Mouse (Mus musculus): ENCODE measurements around the gene Fzr1. TPM values are rescaled to one million over a fixed set of nuclear protein-coding genes. Genes with fewer than 3 reads are reported as not detected.

The Fzr1 gene
- 35.7 TPM for total RNA-seq (2023)

DNA sequence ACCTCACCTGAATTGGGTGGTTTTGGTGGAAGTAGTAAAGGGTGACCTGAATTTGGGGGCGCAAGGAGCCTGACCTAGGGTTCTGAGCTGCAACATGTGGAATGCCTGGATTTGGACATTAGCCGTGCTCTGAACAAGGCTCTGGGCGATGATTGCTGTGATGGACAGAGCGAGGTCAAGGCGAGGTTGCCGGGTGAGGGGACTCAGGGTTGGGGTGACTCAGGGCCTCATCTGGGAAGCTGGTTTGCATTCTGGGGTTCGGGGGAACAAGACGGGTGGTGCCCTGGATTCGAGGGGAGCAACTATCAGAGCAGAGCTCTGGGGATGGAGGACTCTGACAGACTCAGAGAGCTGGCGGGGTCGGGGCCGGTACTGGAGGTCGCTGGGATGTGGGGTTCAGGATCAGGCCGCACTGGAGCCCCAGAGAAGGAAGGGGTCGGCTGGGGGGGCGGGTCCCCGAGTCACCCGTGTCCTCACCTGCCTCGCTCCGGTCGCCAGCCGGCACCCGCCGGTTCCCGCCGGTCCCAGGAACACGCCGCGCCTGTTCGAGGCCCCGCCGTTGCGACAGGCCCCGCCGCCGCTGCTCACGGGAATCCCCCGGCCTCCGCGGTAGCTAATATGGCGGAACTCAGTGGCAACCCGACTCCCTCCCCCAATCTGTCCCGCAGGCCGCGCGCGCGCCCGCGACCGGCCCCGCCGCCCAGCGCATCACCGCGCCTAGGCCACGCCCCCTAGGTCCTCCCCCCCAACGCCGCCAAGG lies at the start of gene Fzr1:
TSS of gene Fzr1 (minus strand) at position 724 of the 760 bp plus-strand sequence.

DNA sequence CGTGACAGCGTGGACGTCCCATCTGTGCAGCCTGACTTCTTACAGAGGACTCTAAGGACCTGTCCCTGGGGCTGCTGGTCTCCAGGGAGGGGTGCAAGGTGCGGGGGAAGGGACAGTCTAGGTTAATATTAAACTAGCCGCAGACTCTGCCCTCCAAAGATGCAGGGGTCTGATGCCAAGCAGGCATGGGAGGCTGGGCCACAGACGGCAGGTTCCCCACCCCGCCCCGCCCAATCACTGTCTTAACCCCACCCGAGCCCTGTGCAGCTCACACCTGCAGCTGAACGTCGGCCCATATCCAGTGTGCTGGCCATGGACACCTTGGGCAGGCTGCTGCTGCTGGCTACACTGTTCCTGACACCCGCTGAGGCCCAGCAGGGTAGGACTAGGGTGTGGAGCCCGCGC lies 14.5 kb upstream of the Fzr1 start, which contains the start of gene Smim24:
TSS of gene Smim24 (plus strand) at position 271 of the 405 bp plus-strand sequence.

DNA sequence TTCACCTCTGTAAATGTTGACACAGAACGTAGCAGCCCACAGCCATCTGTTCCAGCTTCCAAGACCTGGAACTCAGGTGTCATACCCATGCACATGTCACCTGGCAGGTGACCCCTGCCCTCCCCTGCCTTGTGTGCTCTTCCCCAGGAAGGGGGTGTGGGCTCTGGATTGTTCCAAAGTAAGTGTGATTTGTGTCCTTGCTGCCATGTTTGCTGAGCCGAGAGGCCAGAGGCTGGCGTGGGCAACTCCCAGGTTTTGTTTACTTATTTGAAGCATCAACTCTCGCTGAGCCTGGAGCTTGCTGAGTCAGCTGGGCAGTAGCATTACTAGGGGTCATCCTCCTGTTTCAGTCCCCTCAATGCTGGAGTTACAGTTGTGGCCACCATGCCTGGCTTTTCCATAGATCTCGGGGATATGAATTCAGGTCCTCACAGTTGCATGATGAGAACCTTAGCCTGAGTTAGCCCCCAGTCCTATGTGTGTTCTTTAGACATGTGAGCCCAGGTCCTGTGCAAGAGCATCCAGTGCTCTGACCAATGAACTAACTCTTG lies 10.3 kb upstream of the Fzr1 start, which contains the start of gene Gm48552:
TSS of gene Gm48552 (plus strand) at position 501 of the 551 bp plus-strand sequence.

DNA sequence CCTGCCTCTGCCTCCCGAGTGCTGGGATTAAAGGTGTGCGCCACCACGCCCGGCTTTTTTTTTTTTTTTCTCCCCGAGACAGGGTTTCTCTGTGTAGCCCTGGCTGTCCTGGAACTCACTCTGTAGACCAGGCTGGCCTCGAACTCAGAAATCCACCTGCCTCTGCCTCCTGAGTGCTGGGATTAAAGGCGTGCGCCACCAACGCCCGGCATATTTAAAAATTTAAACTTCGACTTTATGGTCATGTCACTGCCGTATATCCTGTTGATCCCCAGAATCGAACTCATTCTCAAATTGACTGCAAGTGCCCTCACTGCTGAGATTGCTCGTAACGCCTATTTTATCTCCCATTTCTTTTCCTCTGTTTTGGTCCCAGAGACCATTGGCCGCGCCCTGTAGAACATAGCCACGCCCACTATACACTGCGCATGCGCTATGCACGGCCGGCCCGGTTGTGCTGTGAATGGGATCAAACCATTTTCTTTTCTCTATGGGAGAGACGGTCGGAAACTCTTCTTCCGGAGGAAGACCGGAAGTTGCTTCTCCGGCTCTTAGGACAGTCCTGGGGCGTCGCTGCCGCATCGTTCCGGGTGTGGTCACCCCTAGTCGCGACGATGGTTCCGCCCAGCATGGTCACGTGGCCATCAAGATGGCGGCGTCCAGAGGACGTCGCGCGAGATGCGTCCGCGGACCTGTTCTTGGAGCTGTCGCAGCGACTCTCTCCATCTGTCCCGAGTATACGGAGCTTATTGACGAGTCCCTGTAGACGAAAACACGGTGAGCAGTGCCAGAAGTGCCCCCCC lies 5.7 kb upstream of the Fzr1 start, which contains the start of the genes Dohh and Gm48551:
TSS of gene Dohh (plus strand) at position 627 of the 803 bp plus-strand sequence.
TSS of gene Gm48551 (plus strand) at position 665 of the 803 bp plus-strand sequence.

DNA sequence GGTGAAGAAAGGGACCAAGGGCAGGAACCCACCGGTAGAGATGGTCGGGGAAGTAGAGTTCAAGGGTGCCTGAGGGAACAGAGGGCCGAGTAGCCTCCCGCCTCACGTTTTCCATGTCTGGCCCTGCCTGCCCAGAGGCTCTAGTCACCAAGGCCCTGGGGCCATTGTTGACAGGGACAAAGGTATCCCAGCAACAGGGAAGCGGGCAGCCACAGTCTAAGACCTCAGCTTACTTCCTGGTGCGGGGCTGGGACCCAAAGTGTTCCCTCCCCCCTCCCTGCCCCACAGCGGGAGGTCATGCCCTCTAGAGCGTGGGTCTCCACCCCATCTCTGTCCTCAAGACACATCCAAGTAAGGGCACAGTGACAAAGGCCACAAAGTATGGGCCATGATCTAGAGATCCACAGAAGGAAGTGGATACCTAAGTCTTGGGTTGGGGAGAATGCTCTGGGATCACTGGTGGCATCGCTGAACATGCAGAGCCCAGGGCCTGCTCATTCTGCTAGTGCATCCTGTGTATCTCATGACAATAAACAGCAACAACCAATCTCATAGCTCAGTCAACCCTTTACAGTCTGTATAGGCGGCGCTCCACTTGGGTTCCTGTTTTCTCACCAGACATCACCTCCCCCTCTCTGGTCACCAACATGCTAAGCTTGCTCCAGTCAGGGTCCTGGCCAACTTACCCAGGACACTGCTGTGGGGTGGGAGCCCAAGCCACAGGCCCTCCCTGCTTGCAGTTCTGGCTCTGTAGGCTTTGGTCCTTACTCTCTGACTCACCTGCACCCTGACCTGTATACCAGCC lies 12.4 kb downstream of the Fzr1 start, which contains the start of gene 4930404N11Rik:
TSS of gene 4930404N11Rik (minus strand) at position 145 of the 805 bp plus-strand sequence.

DNA sequence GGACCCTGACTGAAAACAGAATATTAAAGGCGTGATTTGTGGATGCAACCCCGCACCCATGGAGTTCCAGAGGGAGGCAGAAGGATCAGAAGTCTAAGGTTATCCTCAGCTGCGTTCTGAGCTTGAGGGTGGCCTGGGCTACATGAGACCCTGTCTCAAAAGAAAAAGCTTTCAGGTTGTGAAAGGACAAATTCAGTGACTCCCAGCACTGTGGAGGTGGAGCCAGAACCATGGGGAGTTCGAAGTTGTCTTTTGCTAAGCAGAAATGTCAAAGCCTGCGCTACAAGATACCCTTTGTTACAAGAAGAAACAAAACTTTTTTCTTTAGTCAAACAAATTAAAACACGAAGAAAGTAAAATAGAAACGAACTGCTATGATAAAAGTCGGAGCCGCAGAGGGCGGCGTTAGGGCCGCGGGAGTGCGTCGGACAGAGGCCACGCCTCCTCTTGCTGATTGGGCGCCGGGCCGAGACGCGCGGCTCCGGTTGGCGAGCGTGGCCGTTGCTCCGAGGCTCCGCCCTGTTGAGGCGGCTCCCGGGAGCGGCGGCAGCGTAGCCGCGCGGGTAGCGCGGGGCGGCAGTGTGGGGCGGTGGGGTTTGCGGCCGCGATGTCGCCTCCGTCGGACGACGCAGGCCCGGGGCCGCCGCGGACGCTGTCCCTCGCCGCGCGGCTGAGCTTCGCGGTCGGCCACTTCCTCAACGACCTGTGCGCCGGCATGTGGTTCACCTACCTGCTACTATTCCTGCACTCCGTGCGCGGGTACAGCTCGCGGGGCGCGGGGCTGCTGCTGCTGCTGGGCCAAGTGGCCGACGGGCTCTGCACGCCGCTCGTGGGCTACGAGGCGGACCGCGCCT lies 21.1 kb downstream of the Fzr1 start, which contains the start of gene Mfsd12:
TSS of gene Mfsd12 (plus strand) at position 501 of the 854 bp plus-strand sequence.

DNA sequence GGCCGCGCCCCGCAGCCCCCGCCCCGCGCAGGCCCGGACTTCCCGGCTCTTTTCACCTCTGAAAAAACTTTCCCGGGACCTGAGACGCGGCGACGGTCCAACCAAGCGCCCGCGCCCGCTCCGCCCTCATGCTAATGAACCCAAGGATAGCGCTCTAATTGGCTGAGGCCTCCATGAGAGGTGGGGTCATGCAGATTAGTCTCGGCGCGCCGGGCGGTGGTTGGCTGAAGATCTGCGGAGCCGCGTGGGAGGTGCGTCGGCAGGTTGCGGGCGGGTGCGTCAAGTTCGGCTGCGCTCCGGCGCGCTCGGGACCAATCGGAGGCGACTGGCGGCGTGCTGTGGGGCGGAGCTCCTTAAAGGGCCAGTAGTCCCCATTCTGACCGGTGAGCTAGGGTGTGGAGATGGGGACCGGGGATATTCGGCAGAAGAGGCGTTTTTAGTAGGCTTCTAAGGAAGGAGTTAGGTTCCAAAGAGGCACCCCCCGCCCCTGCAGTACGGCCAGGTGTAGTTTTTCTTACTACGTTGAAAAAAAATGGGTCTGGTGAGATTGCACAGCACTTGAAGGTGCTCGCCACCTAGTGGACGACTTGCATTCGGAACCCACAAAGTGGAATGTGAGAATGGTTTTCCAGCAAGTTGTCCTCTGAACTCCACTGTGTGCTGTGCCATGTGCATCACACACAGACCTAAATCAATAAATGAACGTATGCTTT lies 27.8 kb downstream of the Fzr1 start, which contains the start of gene Hmg20b:
TSS of gene Hmg20b (minus strand) at position 130 of the 713 bp plus-strand sequence.

DNA sequence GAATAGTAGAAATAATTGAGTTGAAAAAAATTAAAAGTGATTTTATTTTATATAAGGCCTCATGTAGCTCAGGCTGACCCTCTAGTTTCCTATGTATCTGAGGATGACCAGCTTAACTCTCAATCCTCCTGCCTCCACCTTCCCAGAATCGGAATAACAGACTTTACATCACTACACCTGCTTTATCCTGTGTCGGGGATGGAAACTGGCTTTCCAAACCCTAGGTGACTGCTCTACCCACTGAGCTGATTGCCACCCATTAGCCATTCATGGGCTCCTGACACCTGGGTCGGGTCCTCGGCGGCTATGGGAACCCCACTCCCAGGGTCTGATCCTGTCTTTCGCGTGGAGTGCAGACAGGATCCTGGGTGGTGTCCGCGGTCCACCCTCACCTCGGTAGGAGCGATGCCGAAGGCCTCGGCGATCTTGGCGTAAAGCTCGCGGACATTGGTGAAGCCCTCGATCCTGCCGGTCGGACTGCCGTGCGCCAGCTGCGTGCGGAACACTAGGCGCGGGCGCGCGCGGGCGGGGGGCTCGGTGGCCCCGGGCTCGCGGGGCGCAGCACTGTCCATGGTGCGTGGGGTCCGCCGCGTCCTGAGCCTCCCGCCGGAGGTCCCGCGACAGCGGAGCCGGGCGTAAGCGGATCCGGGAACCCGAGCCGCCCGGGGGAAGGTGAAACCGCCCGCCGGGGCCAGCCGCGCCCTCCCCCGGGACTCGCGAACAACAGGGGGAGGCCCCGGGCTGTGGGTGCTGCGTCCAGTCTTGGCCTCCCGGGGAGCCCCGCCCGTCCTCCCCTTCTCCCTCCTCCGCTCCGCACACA lies 35.4 kb downstream of the Fzr1 start, which contains the start of gene Gipc3:
TSS of gene Gipc3 (minus strand) at position 581 of the 820 bp plus-strand sequence.

DNA sequence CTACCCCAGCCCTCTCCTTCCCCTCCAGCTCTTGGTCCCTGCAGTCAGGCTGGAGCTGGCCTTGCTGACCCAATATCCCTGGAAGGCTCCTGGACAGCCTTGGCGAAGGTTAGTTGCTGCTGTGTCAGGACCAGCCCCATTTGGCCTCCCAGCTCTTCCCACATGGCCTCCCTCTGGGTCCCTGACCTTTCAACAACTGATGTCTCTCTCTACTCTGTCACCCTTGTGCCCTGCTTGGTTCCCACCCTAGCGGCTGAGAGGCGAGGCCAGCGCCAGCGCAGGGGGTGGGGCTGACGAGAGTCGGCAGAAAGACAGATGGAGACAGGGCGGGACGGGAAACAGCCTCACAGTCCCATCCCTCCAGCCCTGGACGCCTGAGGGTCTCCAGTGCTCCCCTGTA lies 49.9 kb downstream of the Fzr1 start, which contains the start of gene Tbxa2r:
TSS of gene Tbxa2r (plus strand) at position 346 of the 400 bp plus-strand sequence.

DNA sequence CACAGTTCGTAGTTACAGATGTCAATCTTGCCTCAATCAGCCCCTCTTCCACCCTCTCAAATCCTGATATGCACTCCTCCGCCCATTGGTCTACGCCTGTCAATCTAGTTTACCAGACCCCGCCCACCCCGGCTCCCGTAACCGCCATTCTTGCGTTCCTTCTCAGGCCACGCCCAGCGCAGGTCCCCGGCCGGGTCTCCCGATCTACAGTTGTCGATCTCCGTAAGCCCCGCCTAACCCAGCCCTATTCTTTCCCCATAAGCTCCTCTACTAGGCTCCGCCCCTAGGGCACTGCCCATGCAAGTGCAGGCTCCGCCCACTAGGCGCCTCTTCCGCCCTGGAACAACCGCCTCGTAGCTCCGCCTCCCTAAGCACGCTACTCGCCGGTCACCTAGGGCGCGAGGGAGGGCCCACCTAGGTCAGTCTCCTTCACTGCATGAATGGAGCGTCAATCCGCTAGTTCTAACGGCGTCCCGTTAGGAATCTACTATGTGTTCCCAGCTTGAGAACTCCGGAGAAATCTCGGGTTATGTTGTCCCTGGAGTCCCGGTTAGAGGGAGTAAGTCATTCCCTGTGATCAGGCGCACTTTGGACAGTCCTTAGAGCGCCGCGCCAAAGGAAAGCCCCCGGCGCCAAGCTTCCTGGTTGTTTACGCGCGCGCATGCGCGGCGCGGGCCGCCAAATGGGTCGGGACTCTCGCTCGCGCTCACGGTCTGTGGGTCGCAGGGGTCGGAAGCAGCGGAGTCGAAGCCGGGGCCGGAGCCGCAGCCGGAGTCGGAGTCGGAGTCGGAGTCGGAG lies 57.6 kb downstream of the Fzr1 start, which contains the start of gene Cactin:
TSS of gene Cactin (plus strand) at position 554 of the 798 bp plus-strand sequence.

Other genes starting within 250 kb of the Fzr1 start
- 49.1 TPM for gene Zbtb7a, start 243.3 kb downstream of the Fzr1 start, total RNA-seq (2023)
- gene Pias4, start 210.6 kb downstream of the Fzr1 start, total RNA-seq (2023): 35.3 TPM
- 2,404 TPM for gene Eef2, start 201.9 kb downstream of the Fzr1 start, total RNA-seq (2023)
- 57.0 TPM for gene Dapk3, start 195.5 kb downstream of the Fzr1 start, total RNA-seq (2023)
- not detected for gene 4930442H23Rik, start 194.7 kb downstream of the Fzr1 start, total RNA-seq (2023)
- gene Nmrk2, start 176.5 kb downstream of the Fzr1 start, total RNA-seq (2023): not detected
- gene Atcay, start 147.7 kb downstream of the Fzr1 start, total RNA-seq (2023): 0.85 TPM
- 10.6 TPM for gene Zfr2, start 145.4 kb downstream of the Fzr1 start, total RNA-seq (2023)
- gene Matk, start 125.6 kb downstream of the Fzr1 start, total RNA-seq (2023): 16.6 TPM
- gene Mrpl54, start 111.6 kb downstream of the Fzr1 start, total RNA-seq (2023): 110 TPM
- gene Apba3, start 111.6 kb downstream of the Fzr1 start, total RNA-seq (2023): 31.3 TPM
- 4.2 TPM for gene Tjp3, start 86.9 kb downstream of the Fzr1 start, total RNA-seq (2023)
- 110 TPM for gene Pip5k1c, start 85.6 kb downstream of the Fzr1 start, total RNA-seq (2023)
- gene Cactin, start 57.4 kb downstream of the Fzr1 start, total RNA-seq (2023): 42.7 TPM
- gene Tbxa2r, start 49.8 kb downstream of the Fzr1 start, total RNA-seq (2023): 16.5 TPM
- gene Gipc3, start 35.2 kb downstream of the Fzr1 start, total RNA-seq (2023): 0.21 TPM
- gene Hmg20b, start 28.0 kb downstream of the Fzr1 start, total RNA-seq (2023): 51.8 TPM
- 4.4 TPM for gene Mfsd12, start 21.0 kb downstream of the Fzr1 start, total RNA-seq (2023)
- 4.9 TPM for gene 4930404N11Rik, start 12.7 kb downstream of the Fzr1 start, total RNA-seq (2023)
- 28.8 TPM for gene Dohh, start 5.9 kb upstream of the Fzr1 start, total RNA-seq (2023)
- gene Gm48551, start 6.0 kb upstream of the Fzr1 start, total RNA-seq (2023): 4.5 TPM
- 3.5 TPM for gene Gm48552, start 10.5 kb upstream of the Fzr1 start, total RNA-seq (2023)
- gene Smim24, start 14.5 kb upstream of the Fzr1 start, total RNA-seq (2023): 3.1 TPM
- 21.0 TPM for gene Nfic, start 77.1 kb upstream of the Fzr1 start, total RNA-seq (2023)
- not detected for gene Celf5, start 104.2 kb upstream of the Fzr1 start, total RNA-seq (2023)
- gene Ncln, start 117.9 kb upstream of the Fzr1 start, total RNA-seq (2023): 148 TPM
- gene S1pr4, start 121.6 kb upstream of the Fzr1 start, total RNA-seq (2023): 110 TPM
- 2.1 TPM for gene Gna15, start 145.7 kb upstream of the Fzr1 start, total RNA-seq (2023)
- 15.2 TPM for gene Gna11, start 166.7 kb upstream of the Fzr1 start, total RNA-seq (2023)
- gene Aes, start 181.0 kb upstream of the Fzr1 start, total RNA-seq (2023): 523 TPM
- gene Tle2, start 196.0 kb upstream of the Fzr1 start, total RNA-seq (2023): 4.3 TPM
- gene Tle6, start 222.6 kb upstream of the Fzr1 start, total RNA-seq (2023): not detected
- gene BC025920, start 227.8 kb upstream of the Fzr1 start, total RNA-seq (2023): 4.0 TPM
- gene Sirt6, start 249.3 kb upstream of the Fzr1 start, total RNA-seq (2023): 21.5 TPM